Mouse (Mus musculus) ES-E14 (cell line): Measurements from ENCODE around the gene Chmp6. TPM values are rescaled to one million over a fixed set of nuclear protein-coding genes. Genes with fewer than 3 reads are reported as not detected.

ENCODE experiments used
- DNase-seq: peaks from one replicate; pipeline ENCODE4 v3.0.0-alpha.2; 2013; ENCODE audit warnings: low read depth, low spot score
- H3K27ac ChIP-seq: 2 replicates; pipeline ENCODE4 v1.5.1; 2012; ENCODE audit warnings: low read depth, mild to moderate bottlenecking, low read length, moderate library complexity, mixed read lengths; ENCODE audit not compliant: poor library complexity, insufficient read depth, severe bottlenecking
- H3K36me3 ChIP-seq: 2 replicates; pipeline ENCODE4 v1.6.1; 2012; ENCODE audit warnings: mild to moderate bottlenecking, low read length, moderate library complexity, mixed read lengths; ENCODE audit not compliant: control insufficient read depth, poor library complexity, insufficient read depth, severe bottlenecking
- H3K4me1 ChIP-seq, 2 experiments: fragments of 150-350 bp in 1 of 2; sonication (generic) in 1 of 2; 2 replicates each; pipeline ENCODE4 v1.6.1; 2012; ENCODE audit warnings: low read length in 2 of 2, mild to moderate bottlenecking in 1 of 2, mixed read lengths in 1 of 2; ENCODE audit not compliant: control insufficient read depth in 2 of 2, insufficient read depth in 2 of 2, poor library complexity in 1 of 2
- H3K4me3 ChIP-seq, 2 experiments: fragments of 150-350 bp in 1 of 2; sonication (generic) in 1 of 2; 2 replicates each; pipeline ENCODE4 v1.5.1; 2012; ENCODE audit warnings: low read length in 2 of 2, low read depth in 1 of 2, mild to moderate bottlenecking in 1 of 2, mixed read lengths in 1 of 2; ENCODE audit not compliant: insufficient read depth in 1 of 2, poor library complexity in 1 of 2, severe bottlenecking in 1 of 2
- H3K9ac ChIP-seq: 2 replicates; pipeline ENCODE4 v1.6.1; 2012; ENCODE audit warnings: low read depth, mild to moderate bottlenecking, low read length, mixed read lengths; ENCODE audit not compliant: poor library complexity, insufficient read depth, severe bottlenecking
- H3K9me3 ChIP-seq: fragments of 150-350 bp; sonication (generic); 2 replicates; pipeline ENCODE4 v1.6.1; 2012; ENCODE audit warnings: low read depth, mild to moderate bottlenecking, low read length; ENCODE audit not compliant: control insufficient read depth, insufficient read depth
- CHD2 ChIP-seq: IDR thresholded peaks from 2 replicates; pipeline ENCODE4 v1.6.1; 2014; ENCODE audit warnings: mild to moderate bottlenecking, low read depth, low read length, inconsistent platforms
- HCFC1 ChIP-seq: IDR thresholded peaks from 2 replicates; pipeline ENCODE4 v1.6.1; 2012; ENCODE audit warnings: low read length, inconsistent platforms, borderline replicate concordance; ENCODE audit not compliant: insufficient read depth
- MAFK ChIP-seq: IDR thresholded peaks from 2 replicates; pipeline ENCODE4 v1.6.1; 2014; ENCODE audit warnings: mild to moderate bottlenecking, low read depth, low read length, inconsistent platforms; ENCODE audit not compliant: insufficient read depth
- ZC3H11A ChIP-seq: IDR thresholded peaks from 2 replicates; pipeline ENCODE4 v1.6.1; 2012; ENCODE audit warnings: low read depth, mild to moderate bottlenecking, inconsistent platforms, low read length, borderline replicate concordance
- ZNF384 ChIP-seq: IDR thresholded peaks from 2 replicates; pipeline ENCODE4 v1.6.1; 2012; ENCODE audit warnings: low read depth, low read length, inconsistent platforms
- in situ Hi-C, 2 experiments: fragments of 600-800 bp; cut with MboI; formaldehyde crosslinking; loops; one replicate each; pipeline ENCODE4 v1.15.1; 2025; ENCODE audit warnings: low sequenced_read_pairs in 2 of 2, inconsistent platforms in 1 of 2; ENCODE audit not compliant: unreplicated experiment in 2 of 2
- total RNA-seq: library from RNA; depleted of rRNA; stranded (reverse); fragments of 300-350 nt; gene quantifications from 2 replicates; pipeline ENCODE4 v1.2.3, GENCODE M21; 2012

Chmp6 gene
- total RNA-seq, 1 experiment = 48.1 TPM

DNA sequence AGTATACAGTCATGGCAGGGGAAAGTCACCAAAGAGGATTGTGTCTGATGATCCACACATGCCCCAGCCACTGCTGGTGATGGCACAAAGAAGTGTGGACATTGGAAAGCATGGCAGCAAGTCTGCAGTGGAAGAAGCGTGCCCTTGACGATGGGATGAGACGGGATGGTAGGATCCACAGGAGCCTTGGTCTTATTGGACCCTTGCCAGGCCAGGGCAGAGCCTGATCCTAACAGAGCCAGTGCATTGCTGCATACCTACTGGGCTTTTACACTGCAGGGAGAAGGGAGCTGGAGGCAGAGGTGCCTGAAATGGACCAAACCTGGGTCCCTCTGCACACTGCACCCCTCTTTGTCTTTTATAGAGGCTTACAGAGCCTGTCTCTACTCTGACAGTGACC, 37.3 kb downstream of the Chmp6 start:
- in situ Hi-C loops = no loop called here
- peaks cover 1 to 13% of the 10 kb centered on the region in 2 experiments; a peak in 1 of 4 replicates for H3K4me1 ChIP-seq
- no peak overlapping the region for H3K27ac ChIP-seq
- DNase-seq = no peak
- H3K9me3 ChIP-seq = no peaks in the 10 kb centered on the region
- H3K9ac ChIP-seq = no peak overlapping the region
- TF ChIP-seq CHD2 (no peak), MAFK (no peak), HCFC1 (no peak), ZNF384 (no peak), ZC3H11A (no peak)
- H3K36me3 ChIP-seq = no peaks in the 10 kb centered on the region
- no peak overlapping the region for H3K4me3 ChIP-seq

DNA sequence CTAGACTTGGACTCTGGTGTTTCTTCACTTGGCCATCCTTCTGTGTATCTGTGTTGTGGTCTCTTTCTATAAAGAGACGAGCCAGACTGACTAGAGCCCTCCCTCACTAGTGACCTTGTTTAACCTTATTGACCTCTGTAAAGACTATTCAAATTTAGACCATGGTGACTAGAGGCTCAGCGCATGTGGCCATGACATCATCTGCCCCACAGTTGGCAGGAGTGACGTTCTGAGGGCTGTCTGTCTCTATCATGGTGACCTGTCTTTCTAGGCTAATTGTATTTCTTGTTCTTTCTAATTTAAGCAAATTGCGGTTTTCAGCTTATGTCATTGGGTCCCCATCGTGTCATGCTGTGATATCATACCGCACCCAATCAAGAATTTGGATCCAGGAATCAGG, 38.1 kb downstream of the Chmp6 start:
- Histone ChIP-seq H3K9ac (no peak overlapping the region), H3K27ac (no peak overlapping the region), H3K4me3 (no peak overlapping the region), H3K4me1 (peaks cover 1 to 16% of the 10 kb centered on the region in 2 experiments; a peak in 1 of 4 replicates), H3K36me3 (no peaks in the 10 kb centered on the region), H3K9me3 (no peaks in the 10 kb centered on the region)
- in situ Hi-C loops = no loop called here
- no peak for DNase-seq
- TF ChIP-seq MAFK (no peak), HCFC1 (no peak), ZC3H11A (no peak), CHD2 (no peak), ZNF384 (no peak)

DNA sequence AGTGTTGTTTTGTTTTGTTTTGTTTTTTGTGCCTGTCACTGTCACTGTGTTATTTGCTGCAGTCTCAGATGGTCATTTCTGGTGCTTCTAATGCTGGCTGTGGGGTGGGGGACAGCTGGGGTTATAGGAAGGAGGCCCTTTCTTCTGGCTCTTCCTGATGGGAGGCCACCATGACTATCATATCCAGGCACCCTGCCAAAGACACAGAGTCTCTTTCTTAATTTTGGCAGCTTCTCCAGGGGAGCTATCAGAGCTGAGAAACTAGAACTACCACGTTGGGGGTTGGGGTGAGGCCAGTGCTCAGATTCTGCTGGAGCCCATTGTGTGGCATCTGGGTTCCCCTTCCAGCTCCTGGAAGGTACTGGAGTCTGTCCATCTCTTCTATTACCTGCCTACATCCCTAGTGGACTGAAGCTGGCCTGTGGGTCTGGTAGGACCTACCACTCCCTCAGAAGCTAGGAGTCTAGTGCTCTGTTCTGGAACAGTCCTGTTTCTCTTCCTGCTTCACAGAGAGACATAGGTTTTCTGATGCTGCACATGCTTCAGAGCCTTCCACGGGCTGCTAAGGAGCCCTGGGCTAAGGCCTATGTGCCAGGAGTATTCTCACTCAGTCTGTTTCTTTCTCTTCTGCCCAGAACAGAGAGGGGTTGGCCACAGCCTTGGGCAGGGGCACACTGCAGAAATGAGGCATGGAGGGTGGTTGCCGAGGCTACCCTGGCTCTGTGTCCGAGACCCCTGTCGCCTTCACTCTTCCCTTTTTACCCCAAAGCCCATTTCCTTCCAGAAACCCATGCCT, 39.4 kb downstream of the Chmp6 start:
- peaks cover 0 to 20% of the 10 kb centered on the region in 2 experiments; a peak in 1 of 4 replicates for H3K4me1 ChIP-seq
- no peak overlapping the region for H3K4me3 ChIP-seq
- no peak overlapping the region for H3K9ac ChIP-seq
- H3K27ac ChIP-seq = no peak overlapping the region
- no peak for TF ChIP-seq ZNF384
- no peak for TF ChIP-seq HCFC1
- no peak for TF ChIP-seq CHD2
- TF ChIP-seq MAFK = no peak
- no peak for TF ChIP-seq ZC3H11A
- no peaks in the 10 kb centered on the region for H3K36me3 ChIP-seq
- H3K9me3 ChIP-seq = no peaks in the 10 kb centered on the region
- in situ Hi-C loops = no loop called here
- no peak for DNase-seq

DNA sequence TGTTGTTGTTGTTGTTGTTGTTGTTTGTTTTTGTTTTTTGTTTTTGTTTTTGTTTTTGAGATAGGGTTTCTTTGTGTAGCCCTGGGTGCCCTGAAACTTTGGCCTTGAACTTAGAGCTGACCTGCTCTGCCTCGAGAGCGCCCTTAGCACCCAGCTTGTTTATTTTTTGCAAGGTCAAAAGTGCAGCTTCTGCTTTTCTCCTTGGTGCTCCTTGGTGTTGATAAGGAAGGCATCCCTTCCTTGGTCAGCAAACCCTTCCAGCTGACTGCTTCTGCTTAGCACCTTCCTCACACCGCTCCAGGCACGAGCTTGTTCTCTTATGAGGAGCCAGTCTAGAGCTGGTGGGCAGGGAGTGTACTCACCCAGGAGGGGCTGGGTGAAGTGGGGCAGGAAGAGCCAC, 41.0 kb downstream of the Chmp6 start:
- no peak for DNase-seq
- no peak overlapping the region for H3K9ac ChIP-seq
- H3K4me1 ChIP-seq = peaks cover 0 to 14% of the 10 kb centered on the region in 2 experiments; a peak in 1 of 4 replicates
- no peak overlapping the region for H3K27ac ChIP-seq
- no peak overlapping the region for H3K4me3 ChIP-seq
- TF ChIP-seq ZNF384 (no peak), HCFC1 (no peak), MAFK (no peak), ZC3H11A (no peak), CHD2 (no peak)
- H3K36me3 ChIP-seq = no peaks in the 10 kb centered on the region
- in situ Hi-C loops = no loop called here
- H3K9me3 ChIP-seq = no peaks in the 10 kb centered on the region
